Mouse (Mus musculus) embryonic facial prominence, embryonic 11.5 days (tissue): Measurements from ENCODE around the gene Kdelr2. TPM values are rescaled to one million over a fixed set of nuclear protein-coding genes. Genes with fewer than 3 reads are reported as not detected.

ENCODE experiments used
- ATAC-seq: fragments of 200-750 bp; cut with Nextera tagmentation; replicated peaks from 2 replicates; pipeline ENCODE4 v1.8.0; 2017; ENCODE audit warnings: low read depth; ENCODE audit not compliant: insufficient number of reproducible peaks, low FRiP score, low TSS enrichment
- DNase-seq: peaks from one replicate; pipeline ENCODE4 v3.0.0-alpha.2; 2015; ENCODE audit warnings: low spot score
- H3K27ac ChIP-seq: fragments of 300-500 bp; sonication (generic); replicated peaks from 2 replicates; pipeline ENCODE4 v1.5.1; 2014; ENCODE audit warnings: mild to moderate bottlenecking, low read depth, low read length, control low read depth
- H3K27me3 ChIP-seq: fragments of 300-500 bp; sonication (generic); 2 replicates; pipeline ENCODE4 v1.6.1; 2014; ENCODE audit warnings: mild to moderate bottlenecking, low read length, moderate library complexity, mixed read lengths; ENCODE audit not compliant: control insufficient read depth, insufficient read depth
- H3K36me3 ChIP-seq: fragments of 300-500 bp; sonication (generic); replicated peaks from 2 replicates; pipeline ENCODE4 v1.6.1; 2014; ENCODE audit warnings: low read depth, mild to moderate bottlenecking, low read length, moderate library complexity, mixed read lengths; ENCODE audit not compliant: control insufficient read depth, insufficient read depth
- H3K4me1 ChIP-seq: fragments of 300-500 bp; sonication (generic); 2 replicates; pipeline ENCODE4 v1.6.1; 2014; ENCODE audit warnings: low read length, mixed read lengths; ENCODE audit not compliant: control insufficient read depth, insufficient read depth
- H3K4me2 ChIP-seq: fragments of 300-500 bp; sonication (generic); 2 replicates; pipeline ENCODE4 v1.6.1; 2014; ENCODE audit warnings: low read depth, mild to moderate bottlenecking, control low read depth, low read length, moderate library complexity
- H3K4me3 ChIP-seq: fragments of 300-500 bp; sonication (generic); 2 replicates; pipeline ENCODE4 v1.5.1; 2014; ENCODE audit warnings: low read depth, low read length, control low read depth
- H3K9ac ChIP-seq: fragments of 300-500 bp; sonication (generic); replicated peaks from 2 replicates; pipeline ENCODE4 v1.6.1; 2014; ENCODE audit warnings: mild to moderate bottlenecking, control low read depth, low read length
- H3K9me3 ChIP-seq: fragments of 300-500 bp; sonication (generic); replicated peaks from 2 replicates; pipeline ENCODE4 v1.6.1; 2016; ENCODE audit warnings: mild to moderate bottlenecking, low read length, inconsistent platforms, mixed read lengths; ENCODE audit not compliant: control insufficient read depth
- WGBS: fragments of 180-500 bp; shearing (Covaris S2); extraction: QIAGEN DNeasy Blood & Tissue Kit; methylation state at CpG from one replicate; pipeline ENCODE4 v1.1.7; 2014; 5-methylcytosine and 5-hydroxymethylcytosine counted together
- polyA plus RNA-seq: library from polyadenylated mRNA; unstranded; fragments of >200 nt; fragmentation: Nextera tagmentation; extraction: Ambion mirVana; gene quantifications from 2 replicates; pipeline ENCODE4 v1.2.1, GENCODE M21; 2014

The Kdelr2 gene
- polyA plus RNA-seq, 1 experiment from 2014 or later, result 261 TPM

DNA sequence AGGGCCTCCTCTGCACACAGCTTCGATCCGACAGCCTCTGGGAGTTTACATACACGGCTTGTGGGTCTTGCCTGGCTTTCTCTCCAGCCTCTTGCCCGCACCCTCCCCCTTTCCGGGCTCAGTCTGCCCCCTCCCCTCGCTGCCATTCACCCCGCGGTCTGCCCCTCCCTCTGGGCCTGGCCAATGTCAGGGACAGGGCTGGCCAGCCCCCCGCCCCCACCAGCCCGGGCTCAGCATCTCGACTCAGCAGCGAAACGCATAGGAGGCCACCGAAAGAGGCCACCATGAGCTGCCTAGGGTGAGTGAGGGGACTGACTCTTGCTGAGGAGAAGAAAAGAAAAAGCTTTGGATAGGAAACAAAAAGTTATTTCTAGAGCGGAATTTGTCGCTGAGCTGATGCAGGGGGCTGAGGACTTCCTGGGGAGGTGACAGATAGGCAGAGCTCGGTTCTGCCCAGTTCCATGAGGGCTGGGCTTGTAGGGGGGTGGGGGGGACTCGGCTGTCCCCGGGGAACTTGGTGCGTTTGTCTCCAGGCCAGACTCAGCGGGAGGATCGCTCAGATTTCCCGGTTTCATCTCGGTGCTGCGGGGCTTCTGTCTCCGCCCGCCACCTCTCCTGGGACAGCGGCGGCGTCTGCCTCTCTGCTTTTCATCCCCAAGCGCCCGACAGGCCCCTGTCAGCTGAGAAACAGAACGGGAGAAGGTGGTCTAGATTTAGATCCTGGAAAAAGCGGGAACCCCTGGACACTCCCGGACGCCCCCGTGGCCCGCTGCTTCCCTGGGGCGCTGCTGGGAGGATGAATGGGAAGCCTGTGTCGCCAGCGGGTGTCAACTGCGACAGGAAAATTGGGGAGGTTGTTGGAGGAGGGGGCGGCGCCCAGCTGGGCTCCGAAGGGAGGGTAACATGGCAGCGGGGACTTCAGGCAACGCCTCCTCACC, 39.7 kb upstream of the Kdelr2 start:
- no peaks in the 10 kb centered on the region for H3K36me3 ChIP-seq
- under 1% methylated on average over 47 of the region's 47 CpGs for WGBS
- H3K27me3 ChIP-seq, result peaks cover 21% of the 10 kb centered on the region
- peak overlapping the region; percentile 61 for H3K9ac ChIP-seq
- no peak overlapping the region for H3K27ac ChIP-seq
- H3K4me1 ChIP-seq, result no peaks in the 10 kb centered on the region
- peak overlapping the region; percentile 68 for H3K4me2 ChIP-seq
- H3K4me3 ChIP-seq, result peak overlapping the region; percentile 38
- H3K9me3 ChIP-seq, result no peaks in the 10 kb centered on the region
- ATAC-seq (peak; percentile 45; the same call in 1 of the 2 replicates), DNase-seq (peak; percentile 78)

GRCm38 (mm10) chr5:143367931-143368330, 35.7 kb upstream of the Kdelr2 start:
- ATAC-seq (no peak), DNase-seq (no peak)
- Histone ChIP-seq H3K9ac (no peak overlapping the region), H3K4me3 (no peak overlapping the region), H3K4me2 (no peak overlapping the region), H3K36me3 (no peaks in the 10 kb centered on the region), H3K27me3 (peaks cover 57% of the 10 kb centered on the region), H3K27ac (no peak overlapping the region), H3K4me1 (peaks cover 2% of the 10 kb centered on the region; the same call in 1 of the 2 replicates), H3K9me3 (no peaks in the 10 kb centered on the region)
- 69% methylated on average over 3 of the region's 3 CpGs for WGBS

GRCm38 (mm10) chr5:143369611-143370255, 33.9 kb upstream of the Kdelr2 start:
- DNase-seq (peak; percentile 27), ATAC-seq (0 out of 2 replicates have a peak, but pooled peaks have one; percentile 45)
- 2% methylated on average over 36 of the region's 36 CpGs for WGBS
- Histone ChIP-seq H3K9me3 (no peaks in the 10 kb centered on the region), H3K27ac (no peak overlapping the region), H3K4me2 (peak overlapping the region; percentile 16), H3K4me1 (peaks cover 4% of the 10 kb centered on the region; the same call in 1 of the 2 replicates), H3K27me3 (peaks cover 69% of the 10 kb centered on the region), H3K9ac (no peak overlapping the region), H3K4me3 (peak overlapping the region; percentile 3; the same call in 1 of the 2 replicates), H3K36me3 (no peaks in the 10 kb centered on the region)

- H3K4me1 ChIP-seq, result peaks cover 4% of the 10 kb centered on the region; the same call in 1 of the 2 replicates
- WGBS, result 26% methylated on average over 17 of the region's 17 CpGs
- H3K9me3 ChIP-seq, result no peaks in the 10 kb centered on the region
- H3K4me3 ChIP-seq, result no peak overlapping the region
- peaks cover 69% of the 10 kb centered on the region for H3K27me3 ChIP-seq
- DNase-seq (no peak), ATAC-seq (no peak)
- no peak overlapping the region; the same call in 1 of the 2 replicates for H3K4me2 ChIP-seq
- H3K9ac ChIP-seq, result no peak overlapping the region
- H3K36me3 ChIP-seq, result no peaks in the 10 kb centered on the region
- H3K27ac ChIP-seq, result no peak overlapping the region
Measured at GRCm38 (mm10) chr5:143370416-143371145, 33.1 kb upstream of the Kdelr2 start.

DNA sequence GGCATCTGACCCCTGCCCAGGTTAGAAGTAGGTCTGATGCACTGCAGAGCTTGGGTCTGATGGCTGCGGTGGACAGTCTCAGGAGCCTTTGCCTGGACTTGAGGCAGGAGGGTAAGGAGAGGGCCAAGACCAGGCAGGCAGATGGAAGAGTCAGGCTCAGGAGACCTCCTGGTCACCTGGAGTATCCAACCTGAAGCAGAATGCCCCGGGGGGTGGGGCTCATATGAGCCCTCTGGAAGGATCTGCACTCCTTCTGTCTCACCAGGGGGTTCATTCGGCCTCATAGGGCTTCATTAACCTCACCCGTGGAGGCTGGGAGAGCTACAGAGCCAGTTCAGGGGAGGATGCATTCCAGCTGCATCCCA, 32.5 kb upstream of the Kdelr2 start:
- no peak for DNase-seq
- H3K4me2 ChIP-seq, result no peak overlapping the region

DNA sequence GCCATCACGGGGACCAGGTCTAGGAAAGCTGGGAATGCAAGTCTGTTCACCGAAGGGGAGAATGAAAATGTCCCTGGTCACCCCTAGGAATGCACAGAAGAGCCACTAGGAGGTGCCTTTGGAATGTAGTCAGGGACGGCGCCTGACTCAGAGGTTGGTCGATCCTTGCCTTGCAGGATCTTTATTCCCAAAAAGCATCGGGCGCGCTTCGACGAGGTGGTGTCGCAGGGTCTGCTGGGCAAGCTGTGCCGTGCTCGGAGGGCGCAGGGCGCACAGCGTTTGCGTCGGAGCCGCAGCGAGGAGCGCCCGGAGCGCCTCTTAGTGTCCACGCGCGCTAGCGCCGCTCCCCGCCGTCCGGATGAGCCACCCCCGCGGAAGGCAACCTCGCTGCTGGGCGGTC, 30.8 kb upstream of the Kdelr2 start:
- H3K4me3 ChIP-seq, result peak overlapping the region; percentile 30
- H3K36me3 ChIP-seq, result no peaks in the 10 kb centered on the region
- H3K4me2 ChIP-seq, result peak overlapping the region; percentile 50
- WGBS, result under 1% methylated on average over 35 of the region's 35 CpGs
- DNase-seq, result peak; percentile 53
- peaks cover 69% of the 10 kb centered on the region for H3K27me3 ChIP-seq
- no peaks in the 10 kb centered on the region for H3K9me3 ChIP-seq
- H3K9ac ChIP-seq, result peak overlapping the region; percentile 18; the same call in 1 of the 2 replicates
- no peak overlapping the region for H3K27ac ChIP-seq
- no peak for ATAC-seq
- H3K4me1 ChIP-seq, result peaks cover 4% of the 10 kb centered on the region; the same call in 1 of the 2 replicates

More for the DNA sequence above, 32.5 kb upstream of the Kdelr2 start:
- H3K27ac ChIP-seq, result no peak overlapping the region
- WGBS, result 58% methylated on average over 4 of the region's 4 CpGs
- ATAC-seq, result no peak
- peaks cover 69% of the 10 kb centered on the region for H3K27me3 ChIP-seq
- H3K9ac ChIP-seq, result no peak overlapping the region
- no peak overlapping the region for H3K4me3 ChIP-seq
- H3K4me1 ChIP-seq, result peaks cover 4% of the 10 kb centered on the region; the same call in 1 of the 2 replicates
- H3K36me3 ChIP-seq, result no peaks in the 10 kb centered on the region
- no peaks in the 10 kb centered on the region for H3K9me3 ChIP-seq

- no peak for ATAC-seq
Measured at GRCm38 (mm10) chr5:143375242-143375641, 28.4 kb upstream of the Kdelr2 start.

More at GRCm38 (mm10) chr5:143375242-143375641, 28.4 kb upstream of the Kdelr2 start:
- H3K36me3 ChIP-seq, result no peaks in the 10 kb centered on the region
- H3K4me3 ChIP-seq, result no peak overlapping the region
- peak overlapping the region; percentile 27 for H3K4me2 ChIP-seq
- H3K27ac ChIP-seq, result no peak overlapping the region
- peak; percentile 70 for DNase-seq
- H3K9me3 ChIP-seq, result no peaks in the 10 kb centered on the region
- H3K4me1 ChIP-seq, result peaks cover 2% of the 10 kb centered on the region; the same call in 1 of the 2 replicates
- WGBS, result 11% methylated on average over 21 of the region's 21 CpGs
- H3K27me3 ChIP-seq, result peaks cover 45% of the 10 kb centered on the region
- no peak overlapping the region for H3K9ac ChIP-seq
